Mouse (Mus musculus) hindbrain, embryonic 14.5 days (tissue): ENCODE data around the gene Tjp1. TPM values are rescaled to one million over a fixed set of nuclear protein-coding genes. Genes with fewer than 3 reads are reported as not detected.
A peak's percentile ranks its signal among the peaks of the same experiment; 100 is the strongest.

Source experiments
- ATAC-seq: fragments of 200-750 bp; cut with Nextera tagmentation; 2 replicates; pipeline ENCODE4 v1.8.0; 2017; ENCODE audit warnings: moderate number of reproducible peaks, mild to moderate bottlenecking, moderate TSS enrichment, moderate library complexity; ENCODE audit not compliant: low FRiP score
- DNase-seq: peaks from one replicate; pipeline ENCODE4 v3.0.0-alpha.2; 2015; ENCODE audit warnings: low spot score
- H3K27ac ChIP-seq: fragments of 300-500 bp; sonication (generic); 2 replicates; pipeline ENCODE4 v1.5.1; 2014; ENCODE audit warnings: mild to moderate bottlenecking, moderate library complexity
- H3K27me3 ChIP-seq: fragments of 300-500 bp; sonication (generic); 2 replicates; pipeline ENCODE4 v1.6.1; 2014; ENCODE audit warnings: mild to moderate bottlenecking, low read length, mixed read lengths; ENCODE audit not compliant: control insufficient read depth, insufficient read depth
- H3K36me3 ChIP-seq: fragments of 300-500 bp; sonication (generic); replicated peaks from 2 replicates; pipeline ENCODE4 v1.6.1; 2014; ENCODE audit not compliant: control insufficient read depth, insufficient read depth
- H3K4me1 ChIP-seq: fragments of 300-500 bp; sonication (generic); replicated peaks from 2 replicates; pipeline ENCODE4 v1.6.1; 2014; ENCODE audit warnings: antibody characterized with exemption, low read length, mixed read lengths; ENCODE audit not compliant: control insufficient read depth, insufficient read depth
- H3K4me2 ChIP-seq: fragments of 300-500 bp; sonication (generic); replicated peaks from 2 replicates; pipeline ENCODE4 v1.6.1; 2014; ENCODE audit warnings: mild to moderate bottlenecking, moderate library complexity
- H3K4me3 ChIP-seq: fragments of 300-500 bp; sonication (generic); replicated peaks from 2 replicates; pipeline ENCODE4 v1.5.1; 2014; ENCODE audit warnings: mild to moderate bottlenecking, low read length
- H3K9ac ChIP-seq: fragments of 300-500 bp; sonication (generic); 2 replicates; pipeline ENCODE4 v1.6.1; 2014
- H3K9me3 ChIP-seq: fragments of 300-500 bp; sonication (generic); 2 replicates; pipeline ENCODE4 v1.6.1; 2016; ENCODE audit warnings: low read length; ENCODE audit not compliant: control insufficient read depth
- WGBS: fragments of 180-500 bp; shearing (Covaris S2); extraction: QIAGEN DNeasy Blood & Tissue Kit; methylation state at CpG from one replicate; pipeline ENCODE4 v1.1.7; 2014; 5-methylcytosine and 5-hydroxymethylcytosine counted together
- polyA plus RNA-seq: library from polyadenylated mRNA; unstranded; fragments of >200 nt; fragmentation: Nextera tagmentation; extraction: Ambion mirVana; gene quantifications from 2 replicates; pipeline ENCODE4 v1.2.1, GENCODE M21; 2014

Gene Tjp1
- polyA plus RNA-seq, 1 experiment from 2014 or later = 30.4 TPM

DNA sequence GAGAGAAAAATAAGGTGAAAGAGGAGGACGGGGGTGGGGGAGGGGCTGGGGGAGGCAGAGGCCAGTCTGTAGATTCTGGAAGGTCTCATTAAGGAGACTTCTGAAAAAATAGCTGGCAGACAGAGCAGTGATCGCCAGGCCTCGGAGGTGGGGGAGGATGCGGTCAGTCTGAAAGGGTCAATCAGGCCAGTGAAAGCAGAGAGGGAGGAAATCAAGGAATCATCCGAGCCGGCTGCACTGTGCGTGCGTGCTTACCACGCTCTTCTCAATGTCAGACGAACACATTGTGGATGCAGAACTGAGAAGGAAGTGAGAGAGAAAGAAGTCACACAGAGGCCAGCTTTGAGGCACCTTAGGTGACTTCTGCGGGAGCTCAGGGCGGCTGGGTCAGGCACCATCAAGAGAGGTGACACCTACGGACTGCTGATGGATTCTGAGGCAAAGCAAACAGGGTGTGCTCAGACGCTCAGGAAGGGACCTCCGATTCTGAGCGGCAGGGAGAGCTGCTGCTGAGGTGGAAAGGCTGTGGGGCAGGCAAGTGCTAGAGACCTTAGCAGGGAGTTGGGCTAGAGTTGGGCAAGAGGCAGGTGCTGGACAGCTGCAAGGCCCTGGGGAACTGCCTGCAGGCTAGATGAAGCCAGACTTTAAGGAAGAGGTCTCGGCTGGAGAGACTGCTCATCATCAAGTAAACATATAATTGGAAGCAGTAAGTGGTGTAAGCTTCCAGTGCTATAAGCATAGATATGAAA, 133.7 kb downstream of the Tjp1 start:
- H3K9me3 ChIP-seq = no peaks in the 10 kb centered on the region
- H3K4me2 ChIP-seq = peak overlapping the region; percentile 34
- ATAC-seq = no peak
- H3K27me3 ChIP-seq = no peaks in the 10 kb centered on the region
- WGBS = 14% methylated on average over 17 of the region's 17 CpGs
- peaks cover 19% of the 10 kb centered on the region for H3K4me1 ChIP-seq
- no peak overlapping the region for H3K4me3 ChIP-seq
- no peaks in the 10 kb centered on the region for H3K36me3 ChIP-seq
- no peak for DNase-seq
- peak overlapping the region; percentile 32; the same call in 1 of the 2 replicates for H3K9ac ChIP-seq
- no peak overlapping the region for H3K27ac ChIP-seq

DNA sequence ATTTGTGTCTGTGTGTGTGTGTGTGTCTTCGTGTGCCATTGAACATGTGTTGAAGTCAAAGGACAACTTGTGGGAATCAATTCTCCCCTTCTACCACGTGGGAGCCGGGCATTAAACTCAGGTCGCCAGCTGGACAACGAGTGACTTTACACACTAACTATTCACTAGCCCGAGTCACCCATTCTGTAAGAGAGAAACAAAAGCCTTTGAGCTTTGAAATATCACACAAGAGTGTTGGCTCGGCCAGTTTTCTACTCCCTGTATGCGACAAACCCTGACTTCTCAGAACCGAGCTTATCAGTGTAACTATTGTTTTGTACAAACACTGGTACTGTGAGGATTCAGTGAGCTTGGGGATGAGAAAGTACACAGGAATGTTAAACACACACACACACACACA, 134.6 kb downstream of the Tjp1 start:
- H3K36me3 ChIP-seq = no peaks in the 10 kb centered on the region
- 51% methylated on average over 9 of the region's 9 CpGs for WGBS
- H3K9me3 ChIP-seq = no peaks in the 10 kb centered on the region
- H3K4me2 ChIP-seq = no peak overlapping the region
- no peaks in the 10 kb centered on the region for H3K27me3 ChIP-seq
- H3K27ac ChIP-seq = no peak overlapping the region
- no peak overlapping the region for H3K9ac ChIP-seq
- H3K4me1 ChIP-seq = peaks cover 22% of the 10 kb centered on the region
- DNase-seq (no peak), ATAC-seq (no peak)
- H3K4me3 ChIP-seq = no peak overlapping the region

DNA sequence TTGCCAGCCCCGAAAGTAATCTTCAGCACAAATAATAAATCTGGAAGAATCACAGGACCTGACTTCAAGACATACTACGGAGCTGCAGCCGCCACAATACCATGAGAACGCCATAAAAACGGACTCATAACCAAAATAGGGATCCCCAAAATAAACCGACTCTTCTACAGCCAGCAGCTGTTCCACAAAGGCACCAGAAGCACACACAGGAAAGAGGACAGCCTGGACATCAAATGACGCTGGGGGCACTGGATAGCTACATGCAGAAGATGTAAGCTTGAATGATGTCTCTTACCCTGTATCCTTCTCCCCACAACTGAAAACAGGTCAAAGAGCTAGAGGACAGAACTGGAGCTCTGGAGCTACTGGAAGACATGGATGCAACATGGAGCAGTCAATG, 138.0 kb downstream of the Tjp1 start:
- no peaks in the 10 kb centered on the region for H3K9me3 ChIP-seq
- WGBS = 96% methylated on average over 7 of the region's 7 CpGs
- H3K9ac ChIP-seq = no peak overlapping the region
- no peak overlapping the region for H3K4me2 ChIP-seq
- no peak overlapping the region for H3K27ac ChIP-seq
- H3K4me3 ChIP-seq = no peak overlapping the region
- H3K36me3 ChIP-seq = no peaks in the 10 kb centered on the region
- DNase-seq (no peak), ATAC-seq (no peak)
- peaks cover 20% of the 10 kb centered on the region for H3K4me1 ChIP-seq
- no peaks in the 10 kb centered on the region for H3K27me3 ChIP-seq

DNA sequence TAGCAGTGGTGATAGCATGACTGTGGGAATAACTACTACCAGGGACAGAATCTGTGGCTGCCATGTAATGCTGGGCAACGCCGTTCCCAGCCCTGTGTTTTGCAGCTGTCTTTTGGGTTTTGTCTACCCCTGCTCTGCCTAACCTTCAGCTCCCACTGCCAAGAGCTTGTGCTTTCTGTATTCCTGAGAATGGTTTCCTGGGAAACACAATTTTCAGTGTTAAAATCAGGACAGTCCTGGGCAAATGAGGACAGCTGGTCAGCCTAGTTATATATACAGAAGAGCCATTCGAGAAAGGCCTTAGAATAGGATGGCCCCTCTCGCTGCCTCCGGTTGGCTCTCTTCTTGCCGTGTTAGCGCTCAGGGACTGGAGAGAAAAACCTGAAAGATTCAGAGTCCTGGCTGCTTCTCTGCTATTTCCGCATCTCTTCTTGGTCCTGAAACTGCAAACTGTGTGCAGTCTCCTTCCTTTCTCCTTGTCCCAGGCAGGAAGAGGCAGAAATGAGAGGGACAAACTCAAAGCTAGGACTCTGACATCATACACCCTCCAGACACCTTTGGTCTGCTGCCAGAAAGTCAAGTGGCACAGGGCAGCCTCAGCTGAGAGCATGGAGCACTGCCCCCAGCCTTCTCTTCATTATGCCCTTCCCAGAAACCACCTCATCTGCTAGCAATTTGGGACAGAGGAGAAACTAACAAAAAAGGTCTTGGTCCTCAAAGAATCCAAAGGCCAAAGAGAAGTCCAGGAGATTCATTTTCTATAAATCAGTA, 139.2 kb downstream of the Tjp1 start:
- Histone ChIP-seq H3K27ac (peak overlapping the region; percentile 58), H3K9me3 (no peaks in the 10 kb centered on the region), H3K4me2 (no peak overlapping the region), H3K27me3 (no peaks in the 10 kb centered on the region), H3K4me3 (no peak overlapping the region), H3K36me3 (no peaks in the 10 kb centered on the region), H3K4me1 (peaks cover 9% of the 10 kb centered on the region), H3K9ac (no peak overlapping the region)
- 56% methylated on average over 8 of the region's 8 CpGs for WGBS
- DNase-seq (no peak), ATAC-seq (no peak; the same call in 1 of the 2 replicates)

DNA sequence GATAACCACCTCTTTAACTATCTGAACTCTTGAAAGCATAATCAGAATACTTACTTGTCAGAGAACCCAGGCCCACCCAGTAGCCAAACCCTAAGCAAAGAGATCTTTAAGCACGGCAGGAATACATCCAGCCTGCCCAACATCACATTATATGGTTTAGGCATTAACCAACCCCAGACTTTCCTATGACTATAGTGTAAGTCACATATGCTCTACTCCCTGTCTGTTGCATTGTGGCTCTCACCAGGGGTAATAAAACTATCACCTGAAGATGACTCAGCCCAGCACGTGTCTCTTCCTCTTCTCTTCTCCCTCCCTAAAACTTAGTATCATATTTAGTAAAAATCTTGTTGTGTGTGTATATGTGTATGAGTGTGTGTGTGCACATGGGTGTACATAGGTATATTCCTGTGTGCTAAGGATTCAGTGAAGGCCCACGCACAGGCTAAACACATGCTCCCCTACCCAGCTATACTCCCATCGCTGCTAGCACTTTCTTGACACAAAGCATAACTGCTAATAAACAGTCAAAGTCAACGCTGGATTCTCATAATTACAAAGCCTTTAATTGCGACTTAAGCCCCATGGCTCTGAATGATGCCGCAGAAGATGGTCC, 139.9 kb downstream of the Tjp1 start:
- H3K27ac ChIP-seq = peak overlapping the region; percentile 58; the same call in 1 of the 2 replicates
- H3K36me3 ChIP-seq = no peaks in the 10 kb centered on the region
- H3K9ac ChIP-seq = no peak overlapping the region
- H3K4me3 ChIP-seq = no peak overlapping the region
- DNase-seq = no peak
- no peak; the same call in 1 of the 2 replicates for ATAC-seq
- no peaks in the 10 kb centered on the region for H3K27me3 ChIP-seq
- no peak overlapping the region for H3K4me2 ChIP-seq
- H3K4me1 ChIP-seq = peaks cover 5% of the 10 kb centered on the region
- 70% methylated on average over 7 of the region's 7 CpGs for WGBS
- H3K9me3 ChIP-seq = no peaks in the 10 kb centered on the region

DNA sequence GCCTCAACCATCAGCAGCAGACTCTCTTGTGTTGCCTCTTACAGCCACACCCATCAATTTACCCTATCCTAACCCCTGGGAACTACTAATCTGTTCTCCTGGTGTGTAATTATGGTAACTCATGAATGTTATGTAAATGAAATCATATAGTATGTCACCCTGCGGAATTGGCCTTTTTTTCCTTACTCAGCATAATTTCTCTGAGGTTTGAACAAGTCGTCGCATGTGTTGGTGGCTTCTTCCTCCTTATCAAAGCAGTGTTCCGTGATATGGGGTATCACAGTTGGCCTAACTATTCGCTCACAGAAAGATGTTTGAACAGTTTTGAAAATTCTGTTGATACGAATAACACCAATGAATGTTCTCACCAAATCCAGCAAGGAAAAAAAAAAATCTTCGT, 142.8 kb downstream of the Tjp1 start:
- Histone ChIP-seq H3K27me3 (no peaks in the 10 kb centered on the region), H3K4me2 (no peak overlapping the region), H3K9me3 (no peaks in the 10 kb centered on the region), H3K27ac (no peak overlapping the region), H3K9ac (no peak overlapping the region), H3K4me3 (no peak overlapping the region), H3K36me3 (no peaks in the 10 kb centered on the region), H3K4me1 (peaks cover 5% of the 10 kb centered on the region)
- 90% methylated on average over 7 of the region's 7 CpGs for WGBS
- ATAC-seq = no peak
- no peak for DNase-seq

DNA sequence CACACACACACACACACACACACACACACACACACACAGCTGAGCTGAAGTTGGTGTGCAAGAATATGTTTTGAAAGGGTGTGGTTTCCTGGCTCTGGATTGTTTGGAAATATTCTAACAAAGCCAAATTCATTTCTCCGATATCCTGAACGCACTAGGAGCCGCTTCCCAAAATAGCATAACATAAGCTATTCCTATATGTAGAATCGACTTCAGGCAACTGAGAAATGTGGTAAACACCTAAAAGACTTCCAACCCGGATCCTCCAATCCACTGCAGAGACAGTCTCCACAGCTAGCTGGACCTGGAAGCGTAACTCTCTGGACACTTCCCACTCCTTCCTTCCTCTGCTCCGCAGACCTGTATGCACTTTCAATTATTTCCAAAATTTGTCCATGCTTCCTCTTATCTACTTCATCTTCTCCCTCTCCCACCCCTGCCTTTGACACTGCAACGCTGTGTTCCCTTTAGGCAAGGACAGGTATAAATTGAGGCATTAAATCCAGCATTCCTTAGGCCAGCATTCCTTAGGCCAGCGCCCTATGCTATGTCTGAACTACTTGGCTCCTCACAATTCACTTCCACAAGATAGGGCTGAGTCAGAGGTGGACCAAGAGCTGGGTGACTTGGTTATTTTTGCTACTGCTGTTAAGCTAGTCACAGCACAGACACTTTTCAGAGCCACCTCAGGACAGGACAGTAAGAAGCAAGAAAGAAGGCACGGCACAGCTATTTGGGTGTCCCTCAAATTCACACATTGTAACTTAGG, 144.9 kb downstream of the Tjp1 start:
- H3K4me3 ChIP-seq = no peak overlapping the region
- no peak for DNase-seq
- no peak overlapping the region for H3K27ac ChIP-seq
- no peaks in the 10 kb centered on the region for H3K9me3 ChIP-seq
- no peaks in the 10 kb centered on the region for H3K4me1 ChIP-seq
- no peak for ATAC-seq
- H3K36me3 ChIP-seq = no peaks in the 10 kb centered on the region
- H3K9ac ChIP-seq = no peak overlapping the region
- H3K27me3 ChIP-seq = no peaks in the 10 kb centered on the region
- 89% methylated on average over 10 of the region's 10 CpGs for WGBS
- H3K4me2 ChIP-seq = no peak overlapping the region

- Histone ChIP-seq H3K27me3 (no peaks in the 10 kb centered on the region), H3K27ac (no peak overlapping the region), H3K9ac (no peak overlapping the region), H3K4me2 (no peak overlapping the region), H3K4me1 (no peaks in the 10 kb centered on the region), H3K9me3 (no peaks in the 10 kb centered on the region), H3K4me3 (no peak overlapping the region), H3K36me3 (no peaks in the 10 kb centered on the region)
- WGBS = 31% methylated on average over 6 of the region's 6 CpGs
- no peak for DNase-seq
- no peak for ATAC-seq
Measured at GRCm38 (mm10) chr7:65381896-65382295, 145.7 kb downstream of the Tjp1 start.

DNA sequence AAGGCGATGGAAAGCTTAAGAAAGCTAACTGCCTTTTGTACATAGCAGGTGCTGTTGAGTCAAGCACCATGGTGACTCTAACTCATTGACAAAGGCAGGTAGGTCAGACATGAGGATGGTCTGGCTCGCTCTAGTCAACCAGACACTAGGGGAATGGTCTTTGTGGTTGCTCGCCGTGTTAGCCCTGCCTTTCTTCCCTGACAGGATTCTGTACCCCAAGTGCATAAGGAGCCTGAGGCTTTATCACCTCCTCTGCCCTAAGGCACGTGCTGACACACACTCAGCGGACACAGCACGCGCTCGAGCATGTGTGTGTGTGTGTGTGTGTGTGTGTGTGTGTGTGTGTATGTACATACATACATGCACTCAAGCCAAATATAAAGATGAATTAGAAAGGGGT, 146.9 kb downstream of the Tjp1 start:
- Histone ChIP-seq H3K9ac (no peak overlapping the region), H3K9me3 (no peaks in the 10 kb centered on the region), H3K4me3 (no peak overlapping the region), H3K36me3 (no peaks in the 10 kb centered on the region), H3K4me2 (no peak overlapping the region), H3K27ac (no peak overlapping the region), H3K27me3 (no peaks in the 10 kb centered on the region), H3K4me1 (no peaks in the 10 kb centered on the region)
- DNase-seq (no peak), ATAC-seq (no peak)
- WGBS = 91% methylated on average over 9 of the region's 9 CpGs
